Mouse (Mus musculus) midbrain, embryonic 16.5 days (tissue): Measurements from ENCODE around the gene Acer2. TPM values are rescaled to one million over a fixed set of nuclear protein-coding genes. Genes with fewer than 3 reads are reported as not detected.

Source experiments
- ATAC-seq: fragments of 200-750 bp; cut with Nextera tagmentation; 2 replicates; pipeline ENCODE4 v1.8.0; 2017; ENCODE audit warnings: moderate TSS enrichment
- H3K27ac ChIP-seq: fragments of 300-500 bp; sonication (generic); 2 replicates; pipeline ENCODE4 v1.5.1; 2014; ENCODE audit warnings: mild to moderate bottlenecking, low read length, mixed read lengths
- H3K27me3 ChIP-seq: fragments of 300-500 bp; sonication (generic); 2 replicates; pipeline ENCODE4 v1.6.1; 2014; ENCODE audit warnings: low read depth, low read length, mixed read lengths; ENCODE audit not compliant: control insufficient read depth, insufficient read depth
- H3K36me3 ChIP-seq: fragments of 300-500 bp; sonication (generic); 2 replicates; pipeline ENCODE4 v1.6.1; 2014; ENCODE audit warnings: mild to moderate bottlenecking, low read length, moderate library complexity, mixed read lengths; ENCODE audit not compliant: control insufficient read depth, insufficient read depth
- H3K4me1 ChIP-seq: fragments of 300-500 bp; sonication (generic); 2 replicates; pipeline ENCODE4 v1.6.1; 2014; ENCODE audit warnings: mild to moderate bottlenecking, low read length, mixed read lengths; ENCODE audit not compliant: control insufficient read depth, insufficient read depth
- H3K4me2 ChIP-seq: fragments of 300-500 bp; sonication (generic); 2 replicates; pipeline ENCODE4 v1.6.1; 2014; ENCODE audit warnings: mild to moderate bottlenecking, low read length, mixed read lengths
- H3K4me3 ChIP-seq: fragments of 300-500 bp; sonication (generic); 2 replicates; pipeline ENCODE4 v1.5.1; 2014; ENCODE audit warnings: low read depth, mild to moderate bottlenecking, low read length, moderate library complexity, mixed read lengths
- H3K9ac ChIP-seq: fragments of 300-500 bp; sonication (generic); 2 replicates; pipeline ENCODE4 v1.6.1; 2014; ENCODE audit warnings: low read depth, low read length, mixed read lengths
- H3K9me3 ChIP-seq: fragments of 300-500 bp; sonication (generic); replicated peaks from 2 replicates; pipeline ENCODE4 v1.6.1; 2014; ENCODE audit warnings: mild to moderate bottlenecking, low read length, mixed read lengths; ENCODE audit not compliant: control insufficient read depth, poor library complexity, severe bottlenecking
- WGBS: fragments of 180-500 bp; shearing (Covaris S2); extraction: QIAGEN DNeasy Blood & Tissue Kit; methylation state at CpG from one replicate; pipeline ENCODE4 v1.1.7; 2014; 5-methylcytosine and 5-hydroxymethylcytosine counted together
- polyA plus RNA-seq: library from polyadenylated mRNA; unstranded; fragments of >200 nt; fragmentation: Nextera tagmentation; extraction: Ambion mirVana; gene quantifications from 2 replicates; pipeline ENCODE4 v1.2.1, GENCODE M21; 2015

Gene Acer2
- polyA plus RNA-seq, 1 experiment from 2014 or later, result 22.0 TPM

DNA sequence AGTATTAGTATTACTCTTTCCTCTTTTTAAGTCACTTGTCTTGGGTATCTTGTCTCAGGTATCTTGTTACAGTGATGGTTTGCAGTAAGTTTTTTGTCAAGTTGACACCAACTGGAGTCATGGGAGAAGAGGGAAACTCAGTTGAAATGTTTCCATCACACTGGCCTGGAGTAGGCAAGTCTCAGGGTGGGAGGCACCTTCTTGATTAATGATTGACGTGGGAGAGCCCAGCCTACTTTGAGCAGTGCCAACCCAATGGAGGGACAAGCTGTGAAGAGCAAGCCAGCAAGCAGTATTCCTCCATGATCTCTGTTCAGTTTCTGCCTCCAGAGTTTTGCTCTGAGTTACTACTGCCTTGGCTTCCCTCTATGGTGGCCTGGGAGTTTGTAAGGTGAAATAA is 31.7 kb downstream of the Acer2 start:
- no peak overlapping the region for H3K4me2 ChIP-seq
- H3K36me3 ChIP-seq, result no peaks in the 10 kb centered on the region
- ATAC-seq, result no peak
- H3K9me3 ChIP-seq, result no peaks in the 10 kb centered on the region
- no peaks in the 10 kb centered on the region for H3K27me3 ChIP-seq
- 88% methylated on average over 1 of the region's 1 CpGs for WGBS
- no peak overlapping the region for H3K9ac ChIP-seq
- H3K4me3 ChIP-seq, result no peak overlapping the region
- H3K4me1 ChIP-seq, result no peaks in the 10 kb centered on the region
- H3K27ac ChIP-seq, result no peak overlapping the region

- Histone ChIP-seq H3K4me3 (no peak overlapping the region), H3K27me3 (no peaks in the 10 kb centered on the region), H3K9ac (no peak overlapping the region), H3K4me2 (no peak overlapping the region), H3K27ac (no peak overlapping the region), H3K9me3 (no peaks in the 10 kb centered on the region), H3K4me1 (peaks cover 2% of the 10 kb centered on the region), H3K36me3 (no peaks in the 10 kb centered on the region)
- ATAC-seq, result no peak
- 16% methylated on average over 18 of the region's 18 CpGs for WGBS
Measured at GRCm38 (mm10) chr4:86911576-86912341, 37.6 kb downstream of the Acer2 start.

DNA sequence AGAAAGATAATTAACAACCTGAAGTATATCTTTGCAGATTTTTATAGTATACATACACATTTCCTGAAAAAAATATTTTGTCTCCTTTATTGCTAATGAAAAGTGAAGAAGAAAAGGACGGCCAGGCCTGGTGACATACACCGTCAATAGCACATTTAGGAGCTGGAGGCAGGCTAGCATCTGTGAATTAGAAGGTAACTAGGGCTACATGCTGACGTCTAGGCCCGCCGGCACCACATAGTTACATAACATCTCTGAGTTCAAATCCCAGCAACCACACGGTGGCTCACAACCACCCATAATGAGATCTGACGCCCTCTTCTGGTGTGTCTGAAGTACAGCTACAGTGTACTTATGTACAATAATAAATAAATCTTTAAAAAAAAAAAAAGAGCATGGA is 38.6 kb downstream of the Acer2 start:
- H3K4me1 ChIP-seq, result peaks cover 2% of the 10 kb centered on the region
- no peak overlapping the region for H3K9ac ChIP-seq
- no peaks in the 10 kb centered on the region for H3K27me3 ChIP-seq
- no peaks in the 10 kb centered on the region for H3K36me3 ChIP-seq
- no peak for ATAC-seq
- no peak overlapping the region for H3K27ac ChIP-seq
- no peak overlapping the region for H3K4me3 ChIP-seq
- 79% methylated on average over 7 of the region's 7 CpGs for WGBS
- no peaks in the 10 kb centered on the region for H3K9me3 ChIP-seq
- no peak overlapping the region for H3K4me2 ChIP-seq

DNA sequence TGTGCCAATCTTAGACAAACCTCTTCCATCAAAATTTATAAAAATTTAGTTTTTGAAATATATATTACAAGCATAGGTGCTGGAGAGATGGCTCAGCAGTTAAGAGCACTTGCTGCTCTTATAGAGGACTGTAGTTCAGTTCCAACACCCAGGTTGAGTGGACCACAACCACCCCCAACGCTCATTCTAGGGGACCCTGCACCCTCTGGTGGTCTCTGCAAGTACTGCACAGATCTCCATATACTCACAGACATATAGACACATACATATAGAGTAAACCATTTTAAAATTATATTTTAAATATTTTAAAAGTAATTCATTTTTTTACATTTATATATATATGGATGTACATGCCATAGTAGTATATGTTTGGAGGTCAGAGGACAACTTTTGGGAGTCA is 41.9 kb downstream of the Acer2 start:
- no peak overlapping the region for H3K4me3 ChIP-seq
- no peak for ATAC-seq
- H3K27me3 ChIP-seq, result no peaks in the 10 kb centered on the region
- no peak overlapping the region for H3K4me2 ChIP-seq
- no peaks in the 10 kb centered on the region for H3K9me3 ChIP-seq
- no peak overlapping the region for H3K27ac ChIP-seq
- no peak overlapping the region for H3K9ac ChIP-seq
- H3K4me1 ChIP-seq, result peaks cover 2% of the 10 kb centered on the region
- WGBS, result 38% methylated on average over 1 of the region's 1 CpGs
- no peaks in the 10 kb centered on the region for H3K36me3 ChIP-seq

GRCm38 (mm10) chr4:86923476-86924055 is 49.4 kb downstream of the Acer2 start:
- Histone ChIP-seq H3K27ac (no peak overlapping the region), H3K27me3 (no peaks in the 10 kb centered on the region), H3K9ac (no peak overlapping the region), H3K36me3 (no peaks in the 10 kb centered on the region), H3K4me3 (no peak overlapping the region), H3K4me1 (peaks cover 7% of the 10 kb centered on the region; the same call in 1 of the 2 replicates), H3K9me3 (no peaks in the 10 kb centered on the region), H3K4me2 (no peak overlapping the region)
- peak; percentile 9; the same call in 1 of the 2 replicates for ATAC-seq
- WGBS, result 52% methylated on average over 3 of the region's 3 CpGs

- peaks cover 7% of the 10 kb centered on the region; the same call in 1 of the 2 replicates for H3K4me1 ChIP-seq
- H3K9me3 ChIP-seq, result no peaks in the 10 kb centered on the region
- peak; percentile 43; the same call in 1 of the 2 replicates for ATAC-seq
- H3K4me3 ChIP-seq, result no peak overlapping the region
- H3K27me3 ChIP-seq, result no peaks in the 10 kb centered on the region
- H3K9ac ChIP-seq, result peak overlapping the region; percentile 11; the same call in 1 of the 2 replicates
- H3K27ac ChIP-seq, result 0 out of 2 replicates have a peak overlapping the region, but pooled peaks have one; percentile 28
- H3K36me3 ChIP-seq, result no peaks in the 10 kb centered on the region
- WGBS, result 12% methylated on average over 9 of the region's 9 CpGs
- no peak overlapping the region for H3K4me2 ChIP-seq
Measured at GRCm38 (mm10) chr4:86924804-86925458, 50.7 kb downstream of the Acer2 start.

- Histone ChIP-seq H3K27me3 (no peaks in the 10 kb centered on the region), H3K9ac (no peak overlapping the region), H3K4me1 (peaks cover 7% of the 10 kb centered on the region; the same call in 1 of the 2 replicates), H3K27ac (no peak overlapping the region), H3K36me3 (no peaks in the 10 kb centered on the region), H3K9me3 (no peaks in the 10 kb centered on the region), H3K4me2 (no peak overlapping the region), H3K4me3 (no peak overlapping the region)
- WGBS, result 94% methylated on average over 3 of the region's 3 CpGs
- ATAC-seq, result no peak
Measured at GRCm38 (mm10) chr4:86926997-86927396, 52.8 kb downstream of the Acer2 start.

DNA sequence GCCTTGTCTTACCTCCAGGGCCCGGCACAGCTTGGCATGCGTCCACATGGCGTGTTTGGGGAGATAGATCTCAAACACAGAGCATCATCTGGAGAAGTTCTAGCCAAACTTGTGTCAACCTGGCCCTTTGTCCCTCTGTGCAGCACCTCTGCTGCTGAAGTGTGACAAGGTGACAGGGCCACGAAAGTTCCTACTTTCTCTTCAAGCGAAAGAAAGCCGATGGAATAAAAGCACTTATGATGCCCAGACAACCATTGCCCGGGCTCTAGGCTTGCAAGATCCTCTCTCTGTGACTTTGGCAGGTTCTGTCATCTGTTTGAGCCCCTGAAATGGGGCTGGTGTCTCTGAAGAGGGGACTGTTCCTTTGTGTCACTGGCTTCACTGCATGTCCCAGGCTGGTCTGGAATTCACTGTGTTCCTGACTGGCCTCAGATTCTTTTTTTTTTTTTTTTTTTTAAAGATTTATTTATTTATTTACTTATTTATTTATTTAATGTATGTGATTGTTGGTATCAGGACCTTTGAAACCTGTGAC is 56.0 kb downstream of the Acer2 start:
- Histone ChIP-seq H3K36me3 (0 out of 2 replicates have a peak, but pooled peaks cover 2% of the 10 kb centered on the region), H3K4me3 (peak overlapping the region; percentile 47), H3K4me1 (no peaks in the 10 kb centered on the region), H3K9me3 (no peaks in the 10 kb centered on the region), H3K4me2 (peak overlapping the region; percentile 77), H3K9ac (no peak overlapping the region; the same call in 1 of the 2 replicates), H3K27ac (no peak overlapping the region), H3K27me3 (no peaks in the 10 kb centered on the region)
- 89% methylated on average over 7 of the region's 7 CpGs for WGBS
- ATAC-seq, result peak; percentile 64
